Mouse (Mus musculus) adrenal gland, postnatal 36 days (tissue): ENCODE measurements at regions not wholly inside any gene's neighbourhood (a gene's known extent, or its start where the extent isn't known, plus 50 kb on each side); places are given as distances from the start of the nearest gene placed in this dataset.

ENCODE experiments used
- DNase-seq, 2 experiments: peaks; one replicate each; pipeline ENCODE4 v3.0.0; 2021; ENCODE audit warnings: mixed read lengths in 1 of 2

DNA sequence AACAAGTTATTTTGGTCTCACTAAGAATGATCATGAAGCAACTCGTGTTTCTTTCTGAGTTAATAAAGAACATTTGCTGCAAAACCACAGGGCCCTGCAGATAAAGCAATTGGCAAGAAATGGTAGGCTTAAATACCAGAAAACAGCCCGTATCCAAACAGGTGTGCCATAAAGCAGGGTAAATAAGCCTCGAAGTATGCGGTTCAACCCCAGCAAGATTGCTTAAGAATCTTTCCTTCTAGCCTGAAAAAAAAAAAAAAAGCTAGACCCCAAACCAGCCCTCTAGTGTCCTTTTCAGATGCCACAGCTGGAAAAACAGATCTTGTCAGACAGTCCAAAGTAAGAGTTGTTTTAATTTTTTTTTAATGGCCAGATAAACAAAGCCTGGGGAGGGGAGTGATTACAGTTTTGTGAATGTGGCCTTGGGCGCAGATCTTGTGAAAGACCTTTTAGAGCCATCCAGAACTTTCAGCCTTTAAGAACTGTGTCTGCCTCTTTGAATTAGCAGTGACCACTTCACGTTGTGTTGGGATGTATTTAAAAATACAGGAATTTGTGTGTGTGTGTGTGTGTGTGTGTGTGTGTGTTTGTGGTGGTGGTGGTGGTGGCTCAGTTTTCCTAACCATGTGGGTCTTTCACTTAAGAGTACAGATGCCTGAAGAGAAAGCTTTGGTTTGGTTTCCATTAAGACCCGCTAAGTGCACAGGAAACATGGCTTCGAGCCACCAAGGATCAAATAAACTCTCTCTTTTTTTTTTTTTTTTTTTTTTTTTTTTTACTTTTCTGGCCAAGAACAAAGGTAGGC, 116.3 kb upstream of the Maf start:
- no peak for DNase-seq

- DNase-seq, result no peak
Observed at GRCm38 (mm10) chr8:115813426-115813825, 105.8 kb upstream of the Maf start.

DNA sequence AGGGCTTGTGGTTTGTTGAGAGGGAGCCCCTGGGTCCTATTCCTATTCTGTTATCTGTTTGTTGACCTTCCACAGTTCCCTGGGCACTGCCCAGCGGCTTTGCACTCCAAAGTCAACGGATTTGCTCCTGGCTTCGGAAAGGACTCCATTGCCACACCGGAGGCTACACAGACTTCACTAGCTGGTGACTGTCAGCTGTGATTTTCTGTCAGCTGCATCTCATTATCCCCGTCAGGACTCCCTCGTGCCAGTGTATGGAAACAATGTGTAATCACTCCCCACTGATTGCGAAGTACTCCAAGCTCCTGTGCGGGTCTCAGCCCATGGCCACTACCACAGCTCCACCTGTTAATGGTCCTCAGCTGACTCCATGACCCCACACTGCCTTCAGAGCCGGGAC, 99.0 kb upstream of the Maf start:
- DNase-seq, result no peak

GRCm38 (mm10) chr8:115806139-115806538, 98.5 kb upstream of the Maf start:
- no peak for DNase-seq

GRCm38 (mm10) chr8:115793587-115793986, 86.0 kb upstream of the Maf start:
- DNase-seq, result no peak

- DNase-seq, result peak; percentile 45 to 73
Observed at GRCm38 (mm10) chr8:115788421-115788820, 80.8 kb upstream of the Maf start.

GRCm38 (mm10) chr8:115786185-115786584, 78.6 kb upstream of the Maf start:
- DNase-seq, result no peak

GRCm38 (mm10) chr8:115785769-115786168, 78.2 kb upstream of the Maf start:
- no peak for DNase-seq

GRCm38 (mm10) chr8:115783364-115783763, 75.8 kb upstream of the Maf start:
- DNase-seq, result no peak

- no peak for DNase-seq
Observed at GRCm38 (mm10) chr8:115778433-115778832, 70.8 kb upstream of the Maf start.

- peak; percentile 32 to 42 for DNase-seq
Observed at GRCm38 (mm10) chr8:115771060-115771459, 63.5 kb upstream of the Maf start.

DNA sequence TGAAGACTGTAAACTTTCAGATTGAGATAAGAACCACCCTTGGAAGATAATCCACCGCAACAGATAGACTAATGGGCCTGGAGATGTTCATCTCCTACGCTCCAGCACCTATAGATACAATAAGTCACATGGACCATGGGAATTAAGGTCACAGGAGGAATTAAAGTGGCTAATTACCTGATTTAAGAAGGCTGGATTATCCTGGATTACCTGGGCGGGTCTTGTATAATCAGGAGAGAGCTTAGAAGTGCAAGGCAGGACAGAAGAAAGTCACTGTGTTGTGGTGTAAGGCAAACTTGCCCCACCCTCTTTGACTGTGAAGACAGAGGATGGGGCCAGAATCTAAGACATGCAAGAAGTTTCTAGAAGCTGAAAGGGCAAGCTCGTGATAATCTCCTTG, 61.0 kb upstream of the Maf start:
- no peak for DNase-seq

DNA sequence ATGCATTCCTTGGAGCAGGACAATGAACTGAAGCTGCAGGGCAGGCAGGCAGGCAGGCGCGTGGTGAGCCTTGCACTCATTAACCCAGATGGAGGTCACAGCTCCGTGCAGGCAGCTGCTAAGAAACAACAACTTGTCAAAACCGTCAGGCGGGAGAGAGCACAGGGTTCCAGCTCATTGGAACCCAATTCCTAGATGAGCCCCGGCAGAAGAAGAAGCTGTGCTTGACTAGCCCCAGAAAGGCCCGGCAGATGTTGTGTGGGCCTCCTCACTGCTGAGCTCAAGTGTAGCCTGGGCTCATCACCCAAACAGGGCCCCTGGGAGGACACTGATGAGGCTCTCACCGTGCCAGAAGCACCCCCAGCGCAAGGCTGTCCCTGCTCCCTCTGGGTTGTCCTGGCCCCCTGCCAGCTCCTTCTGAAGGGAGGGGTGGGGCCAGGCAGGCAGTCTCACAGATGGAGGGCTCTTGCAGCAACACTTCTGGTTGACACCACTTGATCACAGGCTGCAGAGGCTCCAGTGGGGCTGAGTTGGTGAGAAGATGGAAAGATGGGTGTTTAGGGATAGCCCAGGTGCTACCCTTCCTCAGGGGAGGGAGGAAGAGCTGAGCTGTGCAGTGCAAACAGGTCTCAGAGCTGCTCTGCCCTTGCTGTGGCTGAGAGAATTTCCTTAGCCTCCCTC, 58.8 kb upstream of the Maf start:
- peak; percentile 36 to 51 for DNase-seq

DNA sequence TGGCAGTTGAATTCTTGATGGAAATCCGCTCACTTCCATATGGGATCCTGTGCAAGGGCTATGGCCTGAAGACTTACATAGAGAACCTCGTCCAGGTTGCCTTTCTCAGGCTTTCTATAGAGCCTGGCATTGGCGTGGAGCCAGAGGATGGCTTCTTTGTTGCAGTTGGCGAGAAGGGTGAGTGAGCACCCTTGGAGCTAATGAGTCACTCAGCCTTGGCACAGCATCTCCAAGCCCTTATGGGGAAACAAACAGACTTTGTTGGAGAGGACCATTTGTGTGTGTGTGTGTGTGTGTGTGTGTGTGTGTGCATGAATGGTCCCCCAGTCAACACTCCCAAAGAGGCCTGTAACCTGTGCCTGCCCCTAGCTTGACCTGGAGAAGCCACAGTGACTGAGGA, 57.0 kb upstream of the Maf start:
- DNase-seq, result peak; percentile 81 to 86

DNA sequence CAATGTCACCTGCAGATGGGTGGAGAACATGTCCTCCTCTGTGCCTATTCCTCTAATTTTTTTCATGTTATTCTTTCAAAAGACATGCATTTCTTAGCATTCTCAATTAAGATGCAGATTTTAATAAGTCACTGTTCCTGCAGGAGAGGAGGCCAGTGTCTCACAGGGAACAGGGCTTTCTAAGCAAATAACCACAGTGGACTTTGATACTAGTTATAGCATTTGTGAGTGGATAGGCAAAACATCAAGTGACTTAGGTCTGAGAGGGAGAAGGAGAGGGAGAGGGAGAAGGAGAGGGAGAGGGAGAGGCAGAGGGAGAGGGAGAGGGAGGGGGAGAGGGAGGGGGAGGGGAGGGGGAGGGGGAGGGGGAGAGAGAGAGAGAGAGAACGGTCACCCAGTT, 50.4 kb upstream of the Maf start:
- DNase-seq, result no peak
